Mouse (Mus musculus) heart, adult 8-10 months (tissue): ENCODE data around the gene Dmrtc2. TPM values are rescaled to one million over a fixed set of nuclear protein-coding genes. Genes with fewer than 3 reads are reported as not detected.
"Not testable (repeated sequence)": the region's sequence is repeated elsewhere in the genome, so short reads cannot be mapped to it uniquely, and the experiment has no call there.

Source experiments
- DNase-seq: peaks from one replicate; pipeline ENCODE4 v3.0.0; 2022; ENCODE audit warnings: low spot score
- total RNA-seq, 4 experiments: library from RNA; stranded (reverse); gene quantifications; 2 replicates each; pipeline ENCODE4 v1.2.4; 2022

Dmrtc2 gene
- total RNA-seq = not detected

DNA sequence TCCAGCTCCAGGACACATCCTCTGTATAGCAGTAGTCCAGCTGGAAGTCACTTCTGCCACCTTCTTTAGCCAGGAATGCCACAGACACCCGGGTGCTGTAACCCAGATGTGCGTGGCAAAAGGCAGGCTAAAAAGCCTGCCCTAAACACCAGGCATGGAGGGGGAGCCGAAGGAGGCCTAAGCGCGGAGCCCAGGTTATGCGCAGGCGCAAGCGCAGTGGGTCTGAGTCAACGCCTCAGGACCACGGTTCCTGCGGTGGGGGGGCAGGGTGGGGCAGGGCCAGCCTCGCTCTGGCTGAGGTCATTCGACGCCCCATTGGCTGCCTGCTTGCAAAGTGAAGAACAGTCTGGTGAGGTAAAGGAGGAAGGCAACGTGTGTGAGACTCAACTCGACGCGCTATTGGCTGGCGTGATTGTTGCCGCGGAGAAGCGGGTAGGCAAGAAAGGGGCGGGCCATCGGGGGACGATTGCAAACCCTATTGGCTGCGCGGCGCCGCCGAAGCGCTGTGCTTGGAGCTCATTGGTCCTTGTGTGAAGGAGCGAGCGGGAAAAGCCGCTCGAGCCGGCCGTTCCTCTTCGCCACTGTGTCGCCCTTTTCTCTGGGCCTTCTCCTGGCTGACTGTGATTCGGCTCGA is at the start of gene Dmrtc2, which contains the start of gene Lypd4:
TSS of gene Dmrtc2 (plus strand) at position 526 of the 634 bp plus-strand sequence.
TSS of gene Lypd4 (minus strand) at position 410 of the 634 bp plus-strand sequence.
- no peak for DNase-seq

DNA sequence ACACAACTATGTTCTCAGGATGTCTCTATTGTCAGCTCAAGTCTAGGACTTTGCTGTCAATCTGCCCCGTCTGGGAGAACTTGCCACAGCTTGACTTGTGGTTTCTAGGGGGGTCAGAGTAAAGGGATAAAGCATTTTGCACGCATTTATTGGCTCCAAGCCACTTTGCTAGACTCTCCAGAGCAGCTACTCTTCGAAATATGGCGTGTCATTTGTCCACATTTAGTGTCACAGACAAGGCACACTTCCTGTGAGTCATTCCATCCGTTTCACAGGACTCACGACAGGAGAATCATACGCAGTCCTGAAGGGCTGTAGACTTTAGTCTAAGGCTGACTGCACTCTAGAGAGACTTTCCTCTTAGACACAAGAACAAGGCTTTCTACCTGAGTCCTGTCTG is 45.4 kb upstream of the Dmrtc2 start:
- DNase-seq = no peak

DNA sequence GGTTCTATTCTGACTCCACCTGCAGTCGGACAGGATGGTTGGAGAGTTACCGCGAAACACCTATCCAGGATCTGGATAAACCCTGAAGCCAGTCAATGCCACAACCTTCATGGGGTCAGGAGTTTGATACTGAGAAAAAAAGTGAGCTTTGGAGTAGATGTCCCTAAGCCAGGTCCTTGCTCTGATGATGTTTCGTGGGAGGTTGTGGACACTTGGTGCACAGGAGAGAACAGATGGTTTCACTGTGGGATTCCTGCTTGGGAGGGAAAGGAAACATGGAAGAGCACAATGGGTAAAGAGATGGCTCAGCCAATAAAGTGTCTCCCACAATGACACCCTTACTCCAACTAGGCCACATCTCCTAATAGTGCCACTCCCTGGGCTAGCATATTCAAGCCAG is 42.7 kb upstream of the Dmrtc2 start:
- DNase-seq = no peak

DNA sequence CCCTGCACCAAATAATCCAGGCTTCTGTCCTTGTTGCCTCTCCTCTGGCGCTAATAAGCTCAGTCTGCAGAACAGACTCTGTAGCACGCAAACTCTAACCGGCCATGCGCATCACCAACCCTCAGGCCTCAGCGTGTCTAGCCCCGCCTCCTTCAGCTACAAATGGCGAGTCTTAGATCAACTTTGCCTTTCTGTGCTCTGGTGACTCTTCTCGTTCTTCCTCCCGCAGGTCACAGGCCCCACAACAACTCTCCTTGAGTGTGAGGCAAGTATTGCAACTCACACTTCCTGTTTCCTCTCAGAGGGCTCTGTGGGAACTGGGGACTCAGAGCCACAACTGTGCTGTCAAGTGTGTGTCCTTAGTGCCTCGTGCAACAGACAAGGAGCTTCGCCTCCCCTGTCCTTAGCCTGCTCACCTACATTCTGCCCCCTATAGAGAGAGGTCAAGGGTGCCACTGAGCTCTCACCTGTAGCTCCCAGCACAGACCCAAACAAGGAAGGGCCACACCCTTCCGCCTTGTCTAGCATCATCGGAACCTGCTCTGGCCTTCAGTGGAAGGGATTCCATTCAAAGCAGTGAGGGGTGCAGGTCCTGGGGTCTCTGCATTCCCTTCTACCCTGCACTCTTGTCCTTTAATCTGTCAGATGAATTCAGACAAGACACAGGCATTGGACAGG is 31.0 kb upstream of the Dmrtc2 start:
- DNase-seq = not testable (repeated sequence)

DNA sequence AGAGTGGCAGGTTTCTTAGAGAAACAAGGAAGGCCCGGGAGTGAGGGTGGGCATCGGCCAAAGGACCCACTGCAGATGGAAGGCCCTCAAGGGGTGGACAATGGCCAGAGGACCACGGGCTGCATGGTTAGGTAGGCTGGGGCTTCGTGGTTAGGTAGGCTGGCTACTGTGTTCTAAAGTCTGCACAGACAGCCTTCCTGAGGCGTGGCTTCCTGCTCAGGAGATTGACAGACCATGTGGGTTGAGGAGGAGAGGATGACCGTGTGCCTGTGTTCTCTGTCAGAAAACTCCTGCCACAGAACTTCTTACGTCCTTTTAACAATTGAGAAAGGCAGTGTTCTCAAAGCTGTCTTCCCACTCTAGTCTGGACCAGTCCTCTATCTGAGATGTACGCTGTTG is 30.4 kb upstream of the Dmrtc2 start:
- DNase-seq = no peak

DNA sequence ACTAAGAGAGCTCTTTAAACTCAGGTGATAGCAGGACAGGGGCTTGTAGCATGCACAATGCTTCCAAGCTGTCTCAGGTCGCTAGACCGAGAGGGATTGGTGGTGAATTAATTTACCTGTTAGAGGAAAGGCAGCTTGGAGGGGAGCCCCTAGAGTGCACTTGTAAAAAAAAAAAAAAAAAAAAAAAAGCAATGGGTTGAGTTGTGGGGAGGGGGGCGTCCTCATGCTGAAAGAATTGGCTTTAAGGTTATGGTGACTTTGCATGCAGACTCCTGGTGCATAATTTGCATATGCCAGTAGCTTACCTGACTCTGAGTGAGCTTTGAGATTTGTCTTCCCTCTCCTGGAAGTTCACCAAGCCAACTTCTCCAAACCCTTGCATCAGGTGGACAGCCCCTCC is 29.5 kb upstream of the Dmrtc2 start:
- DNase-seq = no peak

DNA sequence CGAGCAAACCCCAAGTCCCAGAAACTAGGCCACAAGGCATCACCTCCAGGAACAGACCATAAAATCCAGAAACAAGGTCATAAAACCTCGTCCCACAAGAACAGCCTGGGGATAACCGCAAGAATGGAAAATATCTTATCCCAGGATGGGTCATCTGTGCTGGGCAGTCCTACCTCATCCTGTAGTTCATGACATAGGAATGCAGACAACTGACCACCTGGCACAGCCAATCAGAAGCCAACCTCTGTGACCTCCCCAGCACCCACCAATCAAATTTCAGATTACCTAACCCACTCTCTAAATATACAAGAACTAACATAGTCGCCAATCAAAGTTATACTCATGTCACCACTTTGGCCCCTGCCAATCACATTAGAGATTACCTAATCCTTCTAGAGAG is 28.8 kb upstream of the Dmrtc2 start:
- no peak for DNase-seq

DNA sequence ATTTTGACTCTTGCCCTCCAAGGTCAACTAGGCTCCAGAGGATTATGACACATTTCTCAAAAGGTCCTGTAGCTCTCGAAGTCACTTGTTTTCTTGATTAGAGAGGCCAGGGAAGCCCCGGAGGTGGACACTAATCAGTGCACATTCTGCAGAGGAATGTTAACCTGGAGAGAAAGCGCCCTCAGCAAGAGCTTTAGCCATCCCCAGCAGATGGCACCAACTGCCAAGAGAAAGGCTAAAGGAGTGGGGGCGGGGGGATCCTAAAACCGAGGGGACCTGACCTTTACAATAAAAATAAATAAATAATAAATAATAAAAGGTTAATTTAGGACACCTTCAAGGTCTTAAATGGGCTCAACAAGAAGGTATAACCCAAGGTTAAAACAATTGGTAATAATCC is 25.7 kb upstream of the Dmrtc2 start:
- DNase-seq = no peak

DNA sequence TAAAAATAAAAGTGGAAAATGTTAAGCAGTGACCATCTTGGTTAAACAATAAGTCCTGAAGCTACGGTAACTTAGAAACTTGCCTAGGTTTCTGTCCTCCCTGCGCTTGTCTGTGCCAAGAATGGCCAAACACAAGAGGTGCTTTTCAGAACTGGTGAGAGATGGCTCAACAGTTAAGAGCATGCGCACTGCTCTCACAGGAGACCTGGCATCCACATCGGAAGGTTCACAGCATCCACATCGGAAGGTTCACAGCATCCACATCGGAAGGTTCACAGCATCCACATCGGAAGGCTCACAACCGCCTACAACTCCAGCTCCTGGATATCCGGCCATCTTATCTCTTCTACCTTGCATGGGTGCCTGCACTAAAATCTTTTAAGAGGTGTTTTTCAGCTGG is 24.7 kb upstream of the Dmrtc2 start:
- DNase-seq = no peak

DNA sequence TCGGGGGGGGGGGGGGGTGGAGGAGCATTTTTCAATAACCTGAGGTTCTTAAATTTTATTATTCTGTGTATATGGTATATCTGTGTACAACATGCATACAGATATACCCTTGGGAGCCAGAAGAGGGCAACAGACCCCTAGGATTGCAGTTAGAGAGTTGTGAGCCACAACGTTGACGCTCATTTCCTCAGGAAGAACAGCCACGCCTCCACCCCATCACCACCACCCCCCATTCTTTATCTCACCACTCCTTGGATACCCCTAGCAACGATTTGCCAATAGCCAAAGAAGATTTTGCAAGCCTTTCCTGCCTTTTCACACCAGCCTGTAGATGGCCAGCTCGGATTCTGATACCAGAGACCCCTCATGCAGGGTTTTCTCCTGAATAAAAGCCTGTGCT is 24.1 kb upstream of the Dmrtc2 start:
- DNase-seq = no peak

DNA sequence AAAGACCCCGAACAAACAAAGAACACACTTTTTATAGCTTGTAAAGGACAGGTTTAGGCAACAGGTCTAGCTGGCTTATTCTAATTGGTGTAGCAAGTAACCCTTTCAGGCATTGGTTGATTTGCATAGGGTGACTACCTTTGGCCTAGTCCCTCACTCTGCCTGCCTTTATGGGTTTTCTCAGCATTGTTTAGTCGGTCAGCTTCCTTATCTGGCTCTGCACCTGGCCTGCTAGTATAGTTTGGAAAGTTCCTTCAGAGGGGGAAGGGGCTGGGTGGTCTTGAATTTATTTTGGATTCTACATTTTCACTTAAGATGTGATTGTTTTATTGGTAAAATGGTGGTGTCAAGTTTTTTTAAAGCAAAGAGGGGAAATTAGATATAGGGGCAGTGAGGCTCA is 23.3 kb upstream of the Dmrtc2 start:
- not testable (repeated sequence) for DNase-seq

DNA sequence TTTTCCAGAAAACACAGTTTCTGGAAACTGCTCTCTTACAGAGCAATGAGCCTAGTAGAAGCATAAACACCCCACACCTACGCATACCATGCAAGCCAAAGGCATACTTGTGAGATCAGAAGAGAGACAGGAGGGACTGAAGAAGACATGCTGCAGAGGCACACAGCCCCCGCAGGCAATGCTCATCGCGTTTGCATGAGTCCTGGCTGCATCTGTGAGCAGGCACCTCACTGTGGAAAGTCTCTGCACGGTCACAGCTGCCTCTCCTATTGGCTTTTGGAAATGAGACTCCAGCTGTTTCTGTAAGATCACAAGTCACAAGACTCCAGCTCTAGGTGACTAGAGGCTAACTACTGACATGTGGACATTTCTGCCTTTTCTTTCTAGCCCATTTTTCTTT is 19.7 kb upstream of the Dmrtc2 start:
- no peak for DNase-seq

DNA sequence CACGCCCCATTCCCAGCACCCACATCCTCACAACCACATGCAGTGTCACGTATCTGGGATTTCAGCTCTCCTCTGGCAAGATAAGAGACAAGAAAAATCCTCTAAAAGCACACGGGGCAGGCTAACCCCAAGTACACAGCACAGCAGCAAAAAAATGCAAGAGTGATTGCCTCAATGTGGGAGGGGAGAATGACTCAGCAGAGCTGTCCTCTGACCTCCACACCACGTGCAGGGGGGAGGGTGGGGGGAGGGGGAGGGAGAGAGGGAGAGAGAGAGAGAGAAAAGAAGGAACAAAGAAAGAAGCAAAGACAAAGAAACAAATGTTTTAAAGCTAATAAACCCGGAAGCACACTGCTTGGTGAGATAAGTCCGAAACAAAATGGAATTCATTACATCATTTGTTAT is 19.0 kb upstream of the Dmrtc2 start:
- no peak for DNase-seq

DNA sequence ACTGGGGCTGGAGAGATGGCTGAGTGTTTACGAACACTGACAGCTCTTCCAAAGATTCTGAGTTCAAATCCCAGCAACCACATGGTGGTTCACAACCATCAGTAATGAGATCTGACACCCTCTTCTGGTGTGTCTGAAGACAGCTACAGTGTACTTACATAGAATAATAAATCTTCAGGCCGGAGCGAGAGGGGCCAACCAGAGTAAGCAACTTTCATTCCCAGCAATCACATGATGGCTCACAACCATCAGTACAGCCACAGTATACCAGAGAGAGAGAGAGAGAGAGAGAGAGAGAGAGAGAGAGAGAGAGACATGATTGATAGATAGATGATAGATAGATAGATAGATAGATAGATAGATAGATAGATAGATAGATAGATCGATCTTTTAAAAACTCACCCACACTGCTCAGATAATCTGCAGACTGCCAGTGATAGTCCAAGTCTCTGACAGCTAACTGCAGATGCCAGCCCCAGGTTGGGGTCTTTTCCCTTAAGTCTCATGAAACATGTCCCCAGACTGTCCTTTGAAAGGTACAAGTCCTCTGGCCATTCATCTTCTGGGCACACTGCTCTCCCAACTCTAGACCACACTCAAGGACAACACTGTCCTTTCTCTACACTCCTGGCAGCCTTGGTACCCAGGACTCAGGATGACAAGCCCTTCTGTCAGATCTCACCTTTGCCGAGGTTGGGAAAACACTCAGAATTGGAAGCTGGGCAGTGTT is 18.1 kb upstream of the Dmrtc2 start:
- no peak for DNase-seq

DNA sequence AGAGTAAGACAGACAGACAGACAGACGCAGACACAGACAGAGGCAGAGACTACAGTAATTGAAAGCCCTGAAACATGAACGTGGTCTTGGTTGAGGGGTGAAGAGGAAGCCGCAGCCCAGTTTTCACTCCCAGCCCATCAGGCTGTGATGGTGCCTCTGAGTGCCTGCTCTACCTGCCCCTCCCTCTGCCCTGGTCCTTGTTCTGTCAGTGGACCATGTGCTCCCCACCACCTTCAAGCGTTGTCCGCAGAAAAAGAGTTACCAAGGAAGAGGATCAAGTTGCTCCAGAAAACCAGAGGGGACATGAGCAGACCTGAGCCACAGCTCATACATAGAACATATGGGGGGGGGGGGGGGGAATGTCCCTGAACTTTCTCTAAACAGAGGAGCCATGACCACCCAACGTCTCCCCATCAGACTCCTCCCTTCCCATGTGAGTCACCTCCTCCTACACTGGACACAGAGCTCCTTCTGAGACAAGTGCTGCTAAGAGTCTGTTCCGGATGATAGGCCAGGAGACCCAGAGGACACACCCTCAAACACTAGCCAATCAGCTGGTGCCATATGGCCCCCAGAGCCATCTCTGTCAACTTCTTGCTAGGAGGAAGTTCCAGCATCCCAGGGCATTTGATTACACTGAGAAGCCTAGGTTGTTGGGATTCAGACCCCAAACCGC is 17.2 kb upstream of the Dmrtc2 start:
- no peak for DNase-seq

DNA sequence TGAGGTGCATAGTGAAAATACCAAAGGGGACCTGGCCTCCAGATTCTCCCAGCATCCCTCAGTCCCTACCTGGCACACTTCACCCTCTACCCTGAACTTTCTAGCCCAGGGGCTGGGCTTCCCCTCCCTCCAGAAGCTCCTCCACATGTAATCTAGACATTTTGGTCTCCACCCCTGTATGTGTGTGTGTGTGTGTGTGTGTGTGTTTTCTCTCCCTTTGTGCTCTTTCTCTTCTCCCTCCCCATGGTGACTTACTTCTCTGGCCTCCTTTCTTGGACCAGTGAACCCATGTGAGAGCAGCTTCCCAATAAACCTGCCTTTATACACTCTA is 16.7 kb upstream of the Dmrtc2 start:
- no peak for DNase-seq

DNA sequence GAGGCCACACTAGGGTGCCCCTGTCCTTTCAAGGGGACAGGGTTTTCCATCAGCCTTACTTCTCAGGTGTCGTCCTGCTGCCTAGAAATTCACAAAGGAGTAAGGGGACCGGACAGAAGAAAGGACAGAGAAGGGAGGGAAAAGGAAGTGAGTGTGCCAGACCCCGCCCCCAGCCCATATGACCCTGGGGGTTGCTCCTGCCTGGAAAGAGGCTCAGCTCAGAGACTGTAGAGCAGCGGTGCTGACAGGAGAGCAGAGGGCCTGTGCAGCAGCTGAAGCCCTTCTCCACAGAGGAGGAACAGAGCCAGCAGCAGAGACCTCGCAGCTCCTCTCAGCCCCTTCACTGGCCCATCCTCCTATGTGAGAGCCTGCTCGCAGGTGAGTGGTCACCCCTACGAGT is 16.2 kb upstream of the Dmrtc2 start:
- no peak for DNase-seq

DNA sequence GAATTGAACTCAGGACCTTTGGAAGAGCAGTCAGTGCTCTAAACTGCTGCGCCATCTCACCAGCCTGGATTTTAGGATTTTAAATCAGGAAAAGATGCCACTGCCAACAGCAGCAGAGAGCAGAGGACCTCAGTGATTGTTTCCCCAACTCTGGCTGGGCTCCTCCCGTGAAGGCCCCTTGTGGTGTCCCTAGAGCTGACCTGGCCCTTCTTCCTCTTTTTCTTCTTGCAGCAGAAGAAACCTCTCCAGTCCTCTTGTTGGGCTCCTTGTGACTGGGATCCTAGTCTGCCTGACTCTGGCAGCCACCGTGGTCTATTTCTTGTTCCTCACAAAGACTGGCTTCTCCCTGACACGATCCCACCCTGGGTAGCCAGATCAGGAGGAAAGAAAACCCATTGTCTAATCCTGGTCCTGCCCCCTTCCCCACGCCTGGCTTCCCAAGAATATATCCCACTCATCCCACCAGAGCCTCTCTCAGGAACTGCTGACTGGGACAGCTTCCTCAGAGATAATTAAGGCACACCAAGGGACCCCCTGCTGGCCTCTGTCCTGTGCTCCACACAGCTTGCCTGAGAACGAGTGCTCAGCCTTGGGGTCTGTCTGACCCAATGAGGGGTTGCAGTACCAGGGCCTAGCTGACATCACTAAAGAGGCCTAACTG is 13.3 kb upstream of the Dmrtc2 start:
- DNase-seq = no peak

DNA sequence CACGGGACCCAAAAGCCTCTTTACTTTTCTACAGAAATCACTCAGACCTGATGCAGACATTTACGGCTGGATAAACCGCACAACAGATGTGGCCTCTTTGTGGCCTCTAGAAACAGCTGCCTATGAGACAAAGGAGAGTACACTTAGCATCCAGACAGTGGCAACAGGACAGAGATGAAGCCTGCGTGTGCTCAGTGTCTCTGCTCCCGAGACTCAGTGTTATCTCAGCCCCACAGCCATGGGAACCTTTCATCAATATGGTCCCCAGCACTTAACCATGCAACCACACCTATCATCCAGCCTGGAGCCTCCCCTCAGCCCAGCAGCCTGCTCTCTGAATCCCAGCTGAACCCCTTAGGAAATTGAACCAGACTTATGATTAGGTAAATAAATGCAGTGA is 10.6 kb upstream of the Dmrtc2 start:
- DNase-seq = no peak

DNA sequence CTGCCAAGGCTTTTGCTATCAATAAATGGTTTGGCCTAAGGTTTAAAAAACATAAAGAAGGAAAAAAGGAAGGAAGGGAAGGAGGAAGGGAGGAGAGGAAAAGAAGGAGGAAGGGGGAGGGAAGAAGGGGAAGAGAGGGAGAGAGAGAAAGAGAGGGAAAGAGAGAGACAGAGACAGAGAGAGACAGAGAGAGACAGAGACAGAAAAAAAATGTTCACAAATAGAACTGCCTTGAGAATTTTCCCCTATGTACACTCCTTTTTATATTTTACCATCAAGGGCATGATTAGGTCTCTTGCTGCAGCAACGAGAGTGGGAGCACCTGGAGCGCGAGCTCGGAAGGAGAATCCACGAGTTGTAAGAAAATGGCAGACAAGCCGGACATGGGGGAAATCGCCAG is 7.9 kb upstream of the Dmrtc2 start, which contains the start of gene Gm9844:
TSS of gene Gm9844 (plus strand) at position 301 of the 400 bp plus-strand sequence.
- no peak for DNase-seq

DNA sequence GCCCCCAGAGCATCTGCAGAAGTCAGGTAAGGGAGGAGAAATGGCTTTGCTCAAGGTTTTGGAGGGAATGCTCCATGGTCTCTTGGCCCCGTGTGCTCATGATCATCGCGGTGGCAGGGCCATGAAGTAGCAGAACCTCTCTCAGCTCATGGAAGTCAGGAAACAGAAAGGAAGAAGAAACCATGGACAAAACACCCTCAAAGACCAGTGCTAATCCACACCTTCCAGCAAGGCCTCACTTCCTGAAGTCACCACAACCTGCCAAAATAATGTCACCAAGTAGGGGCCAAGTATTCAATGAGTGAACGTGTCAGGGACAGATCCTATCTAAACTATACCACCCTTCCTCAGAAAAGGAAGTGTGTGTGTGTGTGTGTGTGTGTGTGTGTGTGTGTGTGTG is 7.0 kb upstream of the Dmrtc2 start:
- no peak for DNase-seq

DNA sequence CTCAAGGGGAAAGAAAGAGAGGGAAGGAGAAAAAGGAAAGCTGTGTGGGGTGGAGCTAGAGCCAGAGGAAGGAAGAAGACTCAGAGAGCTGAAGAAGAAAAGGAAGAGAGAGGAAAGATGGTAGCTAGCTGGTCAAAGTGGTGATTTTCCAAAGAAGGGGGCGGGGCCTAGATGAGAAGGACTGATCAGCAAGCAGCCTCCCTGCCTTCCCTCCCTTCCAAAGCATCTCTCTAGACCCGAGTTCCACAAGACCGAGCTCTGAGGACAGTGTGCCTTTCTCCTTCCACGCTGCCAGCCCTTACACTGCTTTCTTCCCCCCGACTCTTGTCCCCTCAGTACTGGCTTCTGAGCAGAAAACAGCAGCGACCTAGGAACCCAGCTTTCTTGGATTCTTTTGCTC is 5.7 kb upstream of the Dmrtc2 start:
- no peak for DNase-seq
